Mouse (Mus musculus): ENCODE results near the gene Kdelr1.
A peak's percentile ranks its signal among the peaks of the same experiment; 100 is the strongest.

The Kdelr1 gene

GRCm38 (mm10) chr7:45917004-45917704, 44.6 kb downstream of the Kdelr1 start:
- no peak for DNase-seq

DNA sequence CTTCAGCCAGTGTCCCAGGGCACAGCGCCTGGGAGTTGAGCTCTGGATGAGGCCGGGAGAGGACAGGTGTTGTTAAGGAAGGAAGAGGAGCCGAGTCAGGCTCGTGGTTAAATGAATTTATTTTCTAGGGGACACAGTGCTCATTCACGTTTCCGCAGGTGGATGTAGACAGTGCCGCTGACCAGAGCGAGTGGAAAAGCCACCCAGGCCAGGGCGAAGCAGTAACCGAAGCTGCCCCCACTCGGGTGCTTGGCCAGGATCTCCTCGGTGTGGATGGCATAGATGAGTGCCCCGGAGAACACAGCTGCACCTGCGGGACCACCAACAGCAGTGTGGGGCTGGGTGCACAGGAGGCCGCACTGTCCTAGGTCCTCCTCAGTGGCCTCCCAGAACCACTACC, 45.4 kb downstream of the Kdelr1 start:
- DNase-seq: no peak

GRCm38 (mm10) chr7:45919083-45919671, 46.6 kb downstream of the Kdelr1 start:
- no peak for DNase-seq

- DNase-seq: no peak
These were observed 47.2 kb downstream of the Kdelr1 start for GRCm38 (mm10) chr7:45919761-45920160.

GRCm38 (mm10) chr7:45920583-45921241, 48.1 kb downstream of the Kdelr1 start:
- DNase-seq: no peak

GRCm38 (mm10) chr7:45921242-45921621, 48.7 kb downstream of the Kdelr1 start, which contains the start of gene Emp3:
Gene Emp3, minus strand, starts transcription at chr7:45921404.
- no peak for DNase-seq

DNA sequence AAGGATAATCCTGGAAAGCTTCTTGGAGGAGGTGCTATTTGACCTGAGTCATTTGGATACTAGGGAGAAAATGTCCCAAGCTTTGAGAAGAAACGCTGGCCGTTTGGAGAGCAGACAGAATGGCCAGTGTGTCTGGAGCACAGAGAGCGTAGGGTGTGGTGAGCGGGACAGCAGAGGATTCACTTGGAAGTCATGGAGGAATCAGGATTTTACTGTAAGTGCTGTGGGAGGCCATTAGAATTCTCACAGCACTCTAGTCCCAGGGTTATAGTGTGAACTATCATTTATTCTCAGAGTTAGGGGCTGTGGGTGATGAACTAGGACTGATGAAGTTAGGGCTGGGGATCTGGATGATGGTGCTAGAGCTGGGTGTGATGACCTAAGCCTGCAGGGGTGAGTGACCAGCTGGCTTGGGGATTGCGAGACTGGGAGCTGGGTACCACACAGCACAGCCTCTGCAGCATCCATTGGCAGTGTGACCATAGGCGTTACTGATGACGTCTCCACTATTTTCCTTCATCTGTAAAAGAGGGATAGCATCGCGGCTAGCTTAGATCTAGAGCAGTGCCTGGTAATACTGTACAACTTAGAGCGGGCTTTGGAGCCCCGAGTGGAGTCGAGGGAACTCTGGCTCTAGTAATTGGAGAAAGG, 49.5 kb downstream of the Kdelr1 start:
- DNase-seq: no peak

- DNase-seq: peak; percentile 86
These were observed 50.6 kb downstream of the Kdelr1 start for GRCm38 (mm10) chr7:45922928-45923761.

DNA sequence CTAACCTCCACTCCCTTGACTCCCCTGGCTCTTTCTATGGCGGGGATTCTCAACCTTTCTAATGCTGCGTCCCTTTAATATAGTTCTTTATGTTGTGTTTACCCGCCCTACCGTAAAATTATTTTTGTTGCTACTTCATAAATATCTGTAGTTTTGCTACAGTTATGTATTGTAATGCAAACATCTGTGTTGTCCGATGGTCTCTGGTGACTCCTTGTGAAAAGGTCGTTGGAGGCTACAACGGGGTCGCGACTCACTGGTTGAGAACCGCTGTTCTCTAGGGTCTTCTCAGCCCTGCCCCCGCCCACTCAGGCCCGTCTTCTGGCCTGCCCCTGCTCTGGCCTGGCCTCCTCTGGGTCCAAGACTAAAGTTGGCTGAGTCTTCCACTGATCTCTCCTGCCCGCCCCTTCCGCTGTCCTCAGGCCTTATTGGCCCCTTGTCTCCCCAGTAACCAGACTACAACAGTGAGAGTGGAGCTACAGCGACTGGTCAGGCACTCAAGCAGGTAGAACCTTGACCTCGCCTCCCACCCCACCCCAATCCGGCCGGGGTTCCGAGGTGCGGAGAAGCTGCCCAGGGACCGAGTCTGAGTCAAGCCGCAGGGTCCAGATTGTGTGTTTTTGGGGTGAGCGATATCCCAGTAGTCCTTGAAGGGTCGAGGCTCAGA, 51.3 kb downstream of the Kdelr1 start, which contains the start of gene Ccdc114:
Ccdc114 (plus strand) TSS at position 311 of the 667 bp plus-strand sequence.
- no peak for DNase-seq

DNA sequence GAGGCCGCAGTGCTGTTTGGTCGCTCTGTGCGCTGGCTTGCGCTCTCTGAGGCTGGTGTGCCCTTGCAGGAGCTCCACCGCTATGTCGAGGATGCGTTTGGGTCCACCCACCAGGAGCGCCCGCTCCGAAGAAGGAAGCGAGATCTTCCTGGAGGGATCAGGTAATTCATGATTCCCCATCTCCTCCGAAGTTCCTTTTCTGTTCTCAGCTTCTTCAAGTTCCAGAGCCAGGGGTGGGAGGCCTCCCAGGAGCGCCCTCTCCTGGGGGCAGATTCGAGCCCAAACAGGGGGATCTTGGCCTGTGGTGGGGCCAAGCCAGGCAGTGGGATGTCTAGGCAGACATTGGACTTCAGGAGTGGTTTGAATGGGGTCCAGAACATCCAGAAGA, 51.9 kb downstream of the Kdelr1 start:
- DNase-seq: no peak

DNA sequence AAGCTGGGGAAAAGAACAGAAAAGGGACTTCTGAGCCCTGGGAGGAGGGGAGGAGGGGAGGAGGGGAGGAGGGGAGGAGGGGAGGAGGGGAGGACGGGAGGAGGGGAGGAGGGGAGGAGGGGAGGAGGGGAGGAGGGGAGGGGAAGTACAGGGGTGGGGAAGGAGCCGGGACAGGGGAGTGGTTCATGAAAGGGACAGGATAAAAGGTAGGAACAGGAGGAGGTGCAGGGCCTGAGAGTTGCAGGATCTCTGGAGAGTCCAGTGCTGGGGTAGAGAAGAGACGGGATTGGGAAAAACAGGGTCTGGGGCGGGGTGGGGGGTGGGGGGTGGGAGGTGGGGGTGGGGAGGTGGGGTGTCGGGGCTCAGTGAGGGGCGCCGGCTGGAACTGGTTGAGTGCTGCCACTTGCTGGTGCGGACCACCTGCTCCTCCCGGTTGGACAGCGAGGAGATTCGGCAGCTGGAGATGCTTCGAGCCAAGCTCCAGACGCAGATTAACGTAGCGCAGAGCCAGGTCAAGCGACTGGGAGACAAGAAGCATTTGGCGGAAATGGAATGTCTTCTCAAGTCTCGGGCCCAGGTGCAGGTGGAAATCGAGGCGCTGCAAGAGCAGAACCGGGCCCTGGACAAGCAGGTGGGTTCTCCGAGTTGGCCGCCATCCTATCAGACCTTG, 56.2 kb downstream of the Kdelr1 start:
- DNase-seq: no peak

DNA sequence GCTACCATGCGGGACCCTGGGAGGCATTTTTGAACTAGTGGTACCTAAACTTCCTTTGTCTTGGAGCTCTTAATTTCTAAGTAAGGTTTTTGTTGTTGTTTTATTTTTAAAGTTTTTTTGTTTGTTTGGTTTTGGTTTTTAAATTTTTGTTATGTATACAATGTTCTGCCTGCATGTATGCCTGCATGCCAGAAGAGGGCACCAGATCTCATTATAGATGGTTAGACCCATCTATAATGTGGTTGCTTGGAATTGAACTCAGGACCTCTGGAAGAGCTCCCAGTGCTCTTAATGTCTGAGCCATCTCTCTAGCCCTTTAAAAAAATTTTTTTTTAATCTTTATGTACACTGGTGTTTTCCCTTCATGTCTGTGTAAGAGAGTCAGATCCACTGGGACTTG, 57.1 kb downstream of the Kdelr1 start:
- no peak for DNase-seq
